Mouse (Mus musculus): ENCODE results near the gene Clec2g.
"Not testable (repeated sequence)": the region's sequence is repeated elsewhere in the genome, so short reads cannot be mapped to it uniquely, and the experiment has no call there.

Gene Clec2g

GRCm38 (mm10) chr6:128934081-128934480 lies at the start of gene Clec2g:
Gene Clec2g, plus strand, starts transcription at chr6:128934381.
- not testable (repeated sequence) for DNase-seq

GRCm38 (mm10) chr6:128887091-128887790 lies 46.9 kb upstream of the Clec2g start, which contains the start of gene Clec2i:
Gene Clec2i, plus strand, starts transcription at chr6:128887588.
- not testable (repeated sequence) for DNase-seq

GRCm38 (mm10) chr6:128888834-128889233 lies 45.3 kb upstream of the Clec2g start:
- no peak for DNase-seq

- no peak for DNase-seq
Measured at GRCm38 (mm10) chr6:128890948-128891355, 43.2 kb upstream of the Clec2g start, which contains the start of gene BC035044. Gene BC035044, minus strand, starts transcription at chr6:128891126.

GRCm38 (mm10) chr6:128895404-128896001 lies 38.7 kb upstream of the Clec2g start:
- DNase-seq: no peak

GRCm38 (mm10) chr6:128900044-128900443 lies 34.1 kb upstream of the Clec2g start:
- DNase-seq: no peak

- not testable (repeated sequence) for DNase-seq
Measured at GRCm38 (mm10) chr6:128900796-128901552, 33.2 kb upstream of the Clec2g start.

GRCm38 (mm10) chr6:128913598-128914254 lies 20.5 kb upstream of the Clec2g start:
- DNase-seq: no peak

GRCm38 (mm10) chr6:128917322-128917721 lies 16.9 kb upstream of the Clec2g start:
- DNase-seq: no peak

- no peak for DNase-seq
Measured at GRCm38 (mm10) chr6:128933050-128933449, 1.1 kb upstream of the Clec2g start.

GRCm38 (mm10) chr6:128935889-128936665 lies 1.9 kb downstream of the Clec2g start:
- DNase-seq: not testable (repeated sequence)

GRCm38 (mm10) chr6:128941646-128942421 lies 7.7 kb downstream of the Clec2g start:
- DNase-seq: no peak

GRCm38 (mm10) chr6:128945564-128945963 lies 11.4 kb downstream of the Clec2g start:
- DNase-seq: no peak

GRCm38 (mm10) chr6:128961110-128961509 lies 26.9 kb downstream of the Clec2g start:
- DNase-seq: no peak

GRCm38 (mm10) chr6:128962108-128962507 lies 27.9 kb downstream of the Clec2g start:
- DNase-seq: not testable (repeated sequence)

- no peak for DNase-seq
Measured at GRCm38 (mm10) chr6:128964519-128964918, 30.3 kb downstream of the Clec2g start.

- DNase-seq: no peak
Measured at GRCm38 (mm10) chr6:128968463-128968862, 34.3 kb downstream of the Clec2g start.

GRCm38 (mm10) chr6:128969741-128970140 lies 35.6 kb downstream of the Clec2g start:
- DNase-seq: no peak

- not testable (repeated sequence) for DNase-seq
Measured at GRCm38 (mm10) chr6:128970508-128971393, 36.6 kb downstream of the Clec2g start.

- no peak for DNase-seq
Measured at GRCm38 (mm10) chr6:128971394-128972039, 37.3 kb downstream of the Clec2g start.

Measured in cerebellum, postnatal 36 days (tissue).